7 mouse cellular contexts compared by ENCODE assay signal in genomic region chr5:15838108-15838972, GRCm38 (mm10).
DNase-seq lines count a peak whose midpoint lies in the region; ATAC-seq and TF ChIP-seq lines count a peak whose summit lies in the region.

No protein-coding gene starts in this region.

- TF ChIP-seq CTCF in stomach, postnatal 0 days (IDR thresholded peaks at IDR 0.05; ENCODE audit: low read depth) = peak; percentile 96

- TF ChIP-seq EP300 in stomach, postnatal 0 days (optimal IDR thresholded peaks at IDR 0.05) = no peak

- no peaks in the 10 kb centered on the region for H3K4me1 ChIP-seq in intestine, embryonic 16.5 days (ENCODE audit: control insufficient read depth, insufficient read depth, low read length)
- no peaks in the 10 kb centered on the region for H3K4me1 ChIP-seq in midbrain, embryonic 13.5 days (replicated peaks)
- no peaks in the 10 kb centered on the region for H3K4me1 ChIP-seq in stomach, postnatal 0 days (replicated peaks; ENCODE audit: control insufficient read depth, insufficient read depth)

- peak; percentile 77 for ATAC-seq in intestine, embryonic 16.5 days
- ATAC-seq in midbrain, embryonic 13.5 days = peak; percentile 93
- ATAC-seq in stomach, postnatal 0 days (ENCODE audit: low FRiP score, low TSS enrichment) = peak; percentile 79

- H3K9ac ChIP-seq in intestine, embryonic 16.5 days (ENCODE audit: low read depth, low read length) = no peak overlapping the region
- no peak overlapping the region for H3K9ac ChIP-seq in midbrain, embryonic 13.5 days (replicated peaks)
- no peak overlapping the region for H3K9ac ChIP-seq in stomach, postnatal 0 days (ENCODE audit: low read length)

- H3K27me3 ChIP-seq in intestine, embryonic 16.5 days (replicated peaks; ENCODE audit: control insufficient read depth, insufficient read depth, low read length) = no peaks in the 10 kb centered on the region
- no peaks in the 10 kb centered on the region for H3K27me3 ChIP-seq in midbrain, embryonic 13.5 days
- H3K27me3 ChIP-seq in stomach, postnatal 0 days (ENCODE audit: control insufficient read depth, insufficient read depth, low read length) = no peaks in the 10 kb centered on the region

- H3K36me3 ChIP-seq in intestine, embryonic 16.5 days (ENCODE audit: control insufficient read depth, insufficient read depth, low read length) = no peaks in the 10 kb centered on the region
- H3K36me3 ChIP-seq in midbrain, embryonic 13.5 days = no peaks in the 10 kb centered on the region
- H3K36me3 ChIP-seq in stomach, postnatal 0 days (ENCODE audit: control insufficient read depth, insufficient read depth, low read length) = no peaks in the 10 kb centered on the region

- 32% methylated on average over 17 of the region's 17 CpGs for WGBS in intestine, embryonic 16.5 days
- WGBS in midbrain, embryonic 13.5 days = 35% methylated on average over 17 of the region's 17 CpGs
- 29% methylated on average over 17 of the region's 17 CpGs for WGBS in stomach, postnatal 0 days

- H3K9me3 ChIP-seq in intestine, embryonic 16.5 days (ENCODE audit: control insufficient read depth, low read length) = no peaks in the 10 kb centered on the region
- H3K9me3 ChIP-seq in midbrain, embryonic 13.5 days = no peaks in the 10 kb centered on the region
- H3K9me3 ChIP-seq in stomach, postnatal 0 days (ENCODE audit: control insufficient read depth, low read length) = no peaks in the 10 kb centered on the region

- H3K4me3 ChIP-seq in intestine, embryonic 16.5 days (ENCODE audit: low read length) = no peak overlapping the region
- no peak overlapping the region for H3K4me3 ChIP-seq in midbrain, embryonic 13.5 days (replicated peaks)
- no peak overlapping the region for H3K4me3 ChIP-seq in stomach, postnatal 0 days (ENCODE audit: low read depth, low read length)

- H3K27ac ChIP-seq in intestine, embryonic 16.5 days (ENCODE audit: low read length) = no peak overlapping the region
- no peak overlapping the region for H3K27ac ChIP-seq in midbrain, embryonic 13.5 days
- H3K27ac ChIP-seq in stomach, postnatal 0 days (replicated peaks) = no peak overlapping the region

- H3K4me2 ChIP-seq in intestine, embryonic 16.5 days (ENCODE audit: low read depth, low read length) = no peak overlapping the region
- no peak overlapping the region for H3K4me2 ChIP-seq in midbrain, embryonic 13.5 days (replicated peaks)
- no peak overlapping the region for H3K4me2 ChIP-seq in stomach, postnatal 0 days (replicated peaks; ENCODE audit: low read depth)

- intact Hi-C loops in left cerebral cortex, postnatal 10 days (cut with DNase I) = loop anchor here (5.0 kb wide), 1 partner anchor 454 kb away; no protein-coding TSS in a partner anchor

- DNase-seq in adrenal gland, adult 18-20 months (ENCODE audit: low spot score in 2 of 2) = peak; percentile 51 to 71
- DNase-seq in cerebellum, postnatal 25 days = peak; percentile 80 to 88
- DNase-seq in gastrocnemius, adult 18-20 months (ENCODE audit: low spot score) = peak; percentile 59
- DNase-seq in left cerebral cortex, postnatal 10 days (ENCODE audit: extremely low spot score in 1 of 2, low spot score in 2 of 2) = peak; percentile 66 to 71
- peak; percentile 53 for DNase-seq in stomach, postnatal 0 days (ENCODE audit: low spot score)
